Mouse (Mus musculus): ENCODE data around the gene Lmbrd1. TPM values are rescaled to one million over a fixed set of nuclear protein-coding genes. Genes with fewer than 3 reads are reported as not detected.
A peak's percentile ranks its signal among the peaks of the same experiment; 100 is the strongest.
"Not testable (repeated sequence)": the region's sequence is repeated elsewhere in the genome, so short reads cannot be mapped to it uniquely, and the experiment has no call there.

The Lmbrd1 gene
- 100 to 1,000 TPM; 130 to 137 TPM for total RNA-seq (2021)

DNA sequence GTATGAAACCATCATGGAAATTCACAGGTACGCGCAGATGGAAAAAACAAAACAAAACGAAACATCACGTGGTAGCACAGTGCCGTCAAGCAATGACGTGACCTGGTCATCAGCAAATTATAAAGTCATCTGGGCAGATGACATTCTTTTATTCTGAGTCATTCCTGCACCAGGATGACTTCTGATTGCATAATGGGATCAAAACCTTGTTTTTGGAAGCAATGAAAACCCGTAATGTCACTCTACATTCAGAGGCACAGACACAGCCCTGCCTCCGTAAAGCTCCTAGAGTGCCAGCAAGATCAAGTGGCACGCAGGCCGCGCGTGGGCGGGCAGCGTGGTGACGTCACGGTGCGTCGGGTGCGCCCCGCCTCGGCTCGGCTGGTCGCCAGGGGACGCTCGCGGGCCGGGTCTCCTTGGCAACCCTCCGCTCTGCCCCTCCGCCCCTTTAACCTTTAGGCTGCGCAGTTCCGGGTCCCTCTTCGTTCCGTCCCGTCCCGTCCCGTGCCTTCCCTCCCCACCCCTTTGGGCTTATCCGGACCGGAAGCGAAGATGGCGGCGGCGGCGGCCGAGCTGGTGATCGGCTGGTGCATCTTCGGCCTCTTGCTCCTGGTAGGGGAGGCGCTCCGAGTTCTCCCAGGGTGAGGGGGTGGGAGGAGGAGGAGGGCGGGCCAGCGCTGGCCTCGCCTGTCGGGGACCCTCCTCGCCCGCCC is at the start of gene Lmbrd1:
Lmbrd1 (plus strand) TSS at position 426 of the 713 bp plus-strand sequence.
- intact Hi-C loops (cut with DNase I), result loop anchor here (2.0 kb wide), 1 partner anchor 18 kb away; no protein-coding TSS in a partner anchor
- peak; percentile 95 to 98 for DNase-seq (ENCODE audit: low spot score in 2 of 2)

DNA sequence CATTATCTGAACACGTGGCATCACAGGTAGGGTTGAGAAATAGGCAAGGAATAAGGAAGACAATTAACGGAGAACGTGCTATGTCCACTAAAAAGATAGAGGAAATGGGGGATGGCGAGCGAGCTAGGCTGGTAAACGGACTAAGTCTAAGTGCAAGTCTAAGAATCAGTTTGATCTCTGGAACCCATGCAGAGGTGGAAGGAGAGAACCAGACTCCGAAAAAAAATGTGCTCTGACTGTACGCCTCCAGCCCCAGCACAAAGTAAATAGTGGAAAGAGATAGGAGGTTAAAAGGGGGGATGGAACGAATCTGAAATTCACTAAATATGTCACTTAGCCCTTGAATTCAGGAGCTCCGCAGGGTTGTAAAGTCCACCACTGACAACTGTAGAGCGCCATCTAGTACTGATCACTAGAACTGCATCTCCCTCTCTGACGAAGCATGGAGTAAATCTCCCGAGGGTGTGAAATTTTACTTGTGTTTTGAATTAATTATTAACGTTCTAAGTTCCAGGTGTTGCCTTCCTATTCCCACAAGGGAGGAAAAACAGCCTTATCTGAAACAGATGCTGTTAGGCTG is 44.8 kb upstream of the Lmbrd1 start:
- peak; percentile 32 to 51 for DNase-seq (ENCODE audit: low spot score in 2 of 2)
- intact Hi-C loops (cut with DNase I), result loop anchor here (2.0 kb wide), 1 partner anchor 255 kb away; no protein-coding TSS in a partner anchor

GRCm38 (mm10) chr1:24650100-24650499 is 28.3 kb upstream of the Lmbrd1 start:
- no peak for DNase-seq (ENCODE audit: low spot score in 2 of 2)
- intact Hi-C loops (cut with DNase I), result no loop called here

- intact Hi-C loops (cut with DNase I), result loop anchor here (2.0 to 5.0 kb wide), 3 partner anchors 19 to 433 kb away; partner anchors contain the start of gene Lmbrd1
- DNase-seq (ENCODE audit: low spot score in 2 of 2), result no peak
Measured at GRCm38 (mm10) chr1:24659914-24660313, 18.5 kb upstream of the Lmbrd1 start.

GRCm38 (mm10) chr1:24660662-24661061 is 17.8 kb upstream of the Lmbrd1 start:
- intact Hi-C loops (cut with DNase I), result loop anchor here (1.0 to 5.0 kb wide), 4 partner anchors 18 to 433 kb away; partner anchors contain the start of gene Lmbrd1
- not testable (repeated sequence) for DNase-seq (ENCODE audit: low spot score in 2 of 2)

DNA sequence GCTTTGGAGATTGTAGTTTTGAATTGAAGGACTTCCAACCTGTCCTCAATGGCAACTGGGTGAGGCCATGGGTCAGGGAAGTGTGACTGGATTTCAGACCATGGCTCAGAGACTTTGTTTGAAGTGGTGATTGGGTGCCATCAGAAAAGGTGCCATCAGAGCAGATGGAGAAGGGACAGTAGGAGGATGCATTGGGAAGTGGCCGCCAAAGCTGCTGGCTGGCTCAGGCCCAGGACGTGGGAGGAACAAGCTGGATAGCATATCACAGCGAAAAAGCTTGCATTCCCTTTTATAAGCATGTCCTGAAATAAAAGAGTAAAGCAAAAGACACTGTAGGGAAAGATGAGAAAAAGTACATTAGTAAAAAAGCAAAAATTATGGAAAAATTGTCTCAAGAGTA is 16.9 kb upstream of the Lmbrd1 start:
- intact Hi-C loops (cut with DNase I), result loop anchor here (1.0 to 5.0 kb wide), 4 partner anchors 17 to 434 kb away; partner anchors contain the start of gene Lmbrd1
- peak; percentile 80 to 98 for DNase-seq (ENCODE audit: low spot score in 2 of 2)

GRCm38 (mm10) chr1:24664158-24664557 is 14.3 kb upstream of the Lmbrd1 start:
- intact Hi-C loops (cut with DNase I), result loop anchor here (5.0 kb wide), 2 partner anchors 207 to 437 kb away; no protein-coding TSS in a partner anchor

DNA sequence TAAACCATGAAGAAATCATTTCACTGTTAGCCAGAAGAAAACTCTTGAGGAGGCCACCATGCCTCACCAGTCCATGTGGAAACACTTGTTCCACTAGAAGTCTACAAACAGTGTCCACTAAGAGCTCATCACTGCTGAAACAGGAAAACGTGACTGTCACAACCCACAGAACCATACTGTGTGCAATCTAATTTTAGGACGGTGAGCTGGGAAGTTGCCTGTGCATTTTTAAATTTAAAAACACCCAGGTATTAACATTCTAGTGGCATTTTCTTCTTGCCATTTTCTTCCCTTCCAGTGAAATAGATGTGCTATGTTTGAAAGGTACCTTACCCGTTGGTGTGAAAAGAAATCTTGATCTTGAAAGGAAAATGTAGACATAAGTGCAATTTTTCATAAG is 5.2 kb upstream of the Lmbrd1 start:
- intact Hi-C loops (cut with DNase I), result no loop called here
- DNase-seq (ENCODE audit: low spot score in 2 of 2), result peak in 1 of 2 experiments; percentile 76

More at GRCm38 (mm10) chr1:24664158-24664557, 14.3 kb upstream of the Lmbrd1 start:
- peak in 1 of 2 experiments; percentile 72 for DNase-seq (ENCODE audit: low spot score in 2 of 2)

DNA sequence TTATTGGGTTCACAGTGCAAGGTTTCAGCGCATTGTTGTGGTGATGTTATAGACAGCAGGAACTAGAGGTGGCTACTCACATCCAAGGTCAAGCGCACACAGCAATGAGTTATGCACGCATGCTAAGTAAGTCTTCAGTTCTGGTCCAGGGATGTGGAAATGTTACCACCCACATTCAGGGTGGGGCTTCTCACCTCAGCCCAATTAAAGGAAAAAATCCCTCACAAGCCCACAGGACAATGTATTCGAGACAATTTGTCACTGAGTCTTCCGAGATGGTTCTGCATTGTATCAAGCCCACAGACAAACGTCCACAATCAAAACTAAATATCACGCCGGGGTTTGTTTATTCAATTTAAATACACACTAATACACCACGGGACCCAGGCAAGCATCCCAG is 724 bp upstream of the Lmbrd1 start:
- peak; percentile 30 to 38 for DNase-seq (ENCODE audit: low spot score in 2 of 2)
- intact Hi-C loops (cut with DNase I), result loop anchor here (2.0 kb wide), 1 partner anchor 17 kb away; no protein-coding TSS in a partner anchor

- DNase-seq (ENCODE audit: low spot score in 2 of 2), result no peak
- intact Hi-C loops (cut with DNase I), result loop anchor here (2.0 kb wide), 1 partner anchor 18 kb away; no protein-coding TSS in a partner anchor
Measured at GRCm38 (mm10) chr1:24679071-24679470, 641 bp downstream of the Lmbrd1 start.

GRCm38 (mm10) chr1:24680991-24681390 is 2.6 kb downstream of the Lmbrd1 start:
- intact Hi-C loops (cut with DNase I), result no loop called here
- no peak for DNase-seq (ENCODE audit: low spot score in 2 of 2)

GRCm38 (mm10) chr1:24681946-24682345 is 3.5 kb downstream of the Lmbrd1 start:
- intact Hi-C loops (cut with DNase I), result no loop called here
- no peak for DNase-seq (ENCODE audit: low spot score in 2 of 2)

- intact Hi-C loops (cut with DNase I), result no loop called here
- DNase-seq (ENCODE audit: low spot score in 2 of 2), result no peak
Measured at GRCm38 (mm10) chr1:24683947-24684346, 5.5 kb downstream of the Lmbrd1 start.

DNA sequence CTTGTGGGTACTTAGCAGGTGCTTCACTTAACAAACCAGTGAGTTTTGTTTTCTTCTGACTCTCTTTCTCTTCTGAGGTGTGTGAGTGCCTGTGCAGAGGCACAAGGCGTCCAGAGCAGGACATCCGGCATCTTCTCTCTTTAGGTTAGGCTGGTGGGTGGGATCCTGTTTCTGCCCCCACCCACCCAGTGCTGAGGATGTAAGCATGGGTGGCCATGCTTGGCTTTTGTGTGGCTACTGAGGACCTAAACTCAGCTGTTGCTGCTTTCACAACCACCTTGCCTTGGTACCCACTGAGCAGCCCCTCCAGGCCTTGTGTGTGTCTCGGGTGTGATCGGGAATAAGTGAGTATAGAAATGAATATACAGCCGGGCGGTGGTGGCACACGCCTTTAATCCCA is 7.2 kb downstream of the Lmbrd1 start:
- intact Hi-C loops (cut with DNase I), result no loop called here
- no peak for DNase-seq (ENCODE audit: low spot score in 2 of 2)

DNA sequence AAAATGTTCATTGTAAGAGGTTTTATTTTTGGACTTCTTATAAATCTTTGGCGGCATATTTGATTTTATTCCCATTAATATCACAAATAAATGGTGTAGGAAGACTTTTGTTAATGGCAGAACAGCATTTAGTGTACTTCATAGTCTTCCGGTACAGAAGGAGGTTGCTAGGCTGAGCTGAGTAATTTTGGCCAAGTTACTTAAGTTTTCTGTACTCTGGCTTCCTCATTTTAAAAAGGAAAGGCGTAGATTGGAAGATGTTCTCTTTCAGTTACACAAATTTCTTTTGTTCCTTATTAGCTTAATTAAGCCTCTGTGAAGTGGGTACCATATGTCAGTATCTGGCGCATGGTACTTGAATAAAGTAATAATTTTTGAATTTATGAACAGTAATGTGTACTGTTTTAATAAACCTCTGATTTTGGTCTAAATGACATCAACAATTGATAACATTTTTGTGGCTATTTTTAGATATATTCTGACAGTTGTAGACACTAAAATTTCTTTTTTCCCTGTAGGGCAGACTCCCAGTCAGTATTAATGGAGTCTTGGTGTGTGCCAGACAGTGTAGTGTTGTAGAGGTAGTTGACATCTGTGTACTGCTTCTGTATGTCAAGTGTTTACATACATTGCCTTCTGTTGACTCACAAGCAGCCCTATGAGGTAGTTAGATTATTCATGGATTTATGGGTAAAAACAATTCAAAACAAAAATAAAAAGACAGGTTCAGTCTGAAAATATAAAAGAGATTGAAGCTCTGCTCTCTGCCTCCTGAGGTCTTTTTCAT is 8.0 kb downstream of the Lmbrd1 start:
- DNase-seq (ENCODE audit: low spot score in 2 of 2), result no peak
- intact Hi-C loops (cut with DNase I), result no loop called here

GRCm38 (mm10) chr1:24697677-24698076 is 19.2 kb downstream of the Lmbrd1 start:
- intact Hi-C loops (cut with DNase I), result no loop called here
- no peak for DNase-seq (ENCODE audit: low spot score in 2 of 2)

- intact Hi-C loops (cut with DNase I), result no loop called here
- DNase-seq (ENCODE audit: low spot score in 2 of 2), result no peak
Measured at GRCm38 (mm10) chr1:24698146-24698880, 19.9 kb downstream of the Lmbrd1 start.

DNA sequence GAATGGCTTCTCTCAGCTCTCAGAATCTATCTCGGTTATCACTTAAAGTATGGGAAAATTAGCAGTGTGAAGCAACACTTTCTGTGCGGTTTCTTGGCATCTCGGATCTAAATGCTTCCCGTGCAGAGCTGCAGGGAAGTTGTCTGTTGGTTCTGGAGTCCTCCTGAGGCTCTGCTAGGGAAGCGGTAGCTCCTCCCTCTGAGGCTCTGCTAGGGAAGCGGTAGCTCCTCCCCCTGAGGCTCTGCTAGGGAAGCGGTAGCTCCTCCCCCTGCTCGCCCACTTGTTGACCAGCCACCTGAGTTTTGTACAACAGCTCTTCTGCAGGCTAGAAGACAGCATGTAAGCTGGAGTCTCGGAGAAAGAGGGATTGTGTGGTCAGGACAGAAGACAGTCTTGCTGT is 20.9 kb downstream of the Lmbrd1 start:
- DNase-seq (ENCODE audit: low spot score in 2 of 2), result no peak
- intact Hi-C loops (cut with DNase I), result no loop called here

- DNase-seq (ENCODE audit: low spot score in 2 of 2), result no peak
- intact Hi-C loops (cut with DNase I), result no loop called here
Measured at GRCm38 (mm10) chr1:24700241-24700640, 21.8 kb downstream of the Lmbrd1 start.
